Mouse (Mus musculus) embryonic facial prominence, embryonic 11.5 days (tissue): ENCODE measurements around the gene Taar7f. TPM values are rescaled to one million over a fixed set of nuclear protein-coding genes. Genes with fewer than 3 reads are reported as not detected.
"Not testable (repeated sequence)": the region's sequence is repeated elsewhere in the genome, so short reads cannot be mapped to it uniquely, and the experiment has no call there.

Experiments used
- ATAC-seq: fragments of 200-750 bp; cut with Nextera tagmentation; replicated peaks from 2 replicates; pipeline ENCODE4 v1.8.0; 2017; ENCODE audit warnings: low read depth; ENCODE audit not compliant: insufficient number of reproducible peaks, low FRiP score, low TSS enrichment
- DNase-seq: peaks from one replicate; pipeline ENCODE4 v3.0.0-alpha.2; 2015; ENCODE audit warnings: low spot score
- H3K27ac ChIP-seq: fragments of 300-500 bp; sonication (generic); replicated peaks from 2 replicates; pipeline ENCODE4 v1.5.1; 2014; ENCODE audit warnings: mild to moderate bottlenecking, low read depth, low read length, control low read depth
- H3K27me3 ChIP-seq: fragments of 300-500 bp; sonication (generic); 2 replicates; pipeline ENCODE4 v1.6.1; 2014; ENCODE audit warnings: mild to moderate bottlenecking, low read length, moderate library complexity, mixed read lengths; ENCODE audit not compliant: control insufficient read depth, insufficient read depth
- H3K36me3 ChIP-seq: fragments of 300-500 bp; sonication (generic); replicated peaks from 2 replicates; pipeline ENCODE4 v1.6.1; 2014; ENCODE audit warnings: low read depth, mild to moderate bottlenecking, low read length, moderate library complexity, mixed read lengths; ENCODE audit not compliant: control insufficient read depth, insufficient read depth
- H3K4me1 ChIP-seq: fragments of 300-500 bp; sonication (generic); 2 replicates; pipeline ENCODE4 v1.6.1; 2014; ENCODE audit warnings: low read length, mixed read lengths; ENCODE audit not compliant: control insufficient read depth, insufficient read depth
- H3K4me2 ChIP-seq: fragments of 300-500 bp; sonication (generic); 2 replicates; pipeline ENCODE4 v1.6.1; 2014; ENCODE audit warnings: low read depth, mild to moderate bottlenecking, control low read depth, low read length, moderate library complexity
- H3K4me3 ChIP-seq: fragments of 300-500 bp; sonication (generic); 2 replicates; pipeline ENCODE4 v1.5.1; 2014; ENCODE audit warnings: low read depth, low read length, control low read depth
- H3K9ac ChIP-seq: fragments of 300-500 bp; sonication (generic); replicated peaks from 2 replicates; pipeline ENCODE4 v1.6.1; 2014; ENCODE audit warnings: mild to moderate bottlenecking, control low read depth, low read length
- H3K9me3 ChIP-seq: fragments of 300-500 bp; sonication (generic); replicated peaks from 2 replicates; pipeline ENCODE4 v1.6.1; 2016; ENCODE audit warnings: mild to moderate bottlenecking, low read length, inconsistent platforms, mixed read lengths; ENCODE audit not compliant: control insufficient read depth
- WGBS: fragments of 180-500 bp; shearing (Covaris S2); extraction: QIAGEN DNeasy Blood & Tissue Kit; methylation state at CpG from one replicate; pipeline ENCODE4 v1.1.7; 2014; 5-methylcytosine and 5-hydroxymethylcytosine counted together
- polyA plus RNA-seq: library from polyadenylated mRNA; unstranded; fragments of >200 nt; fragmentation: Nextera tagmentation; extraction: Ambion mirVana; gene quantifications from 2 replicates; pipeline ENCODE4 v1.2.1, GENCODE M21; 2014

Gene Taar7f
- polyA plus RNA-seq, 1 experiment from 2014 or later: not detected

DNA sequence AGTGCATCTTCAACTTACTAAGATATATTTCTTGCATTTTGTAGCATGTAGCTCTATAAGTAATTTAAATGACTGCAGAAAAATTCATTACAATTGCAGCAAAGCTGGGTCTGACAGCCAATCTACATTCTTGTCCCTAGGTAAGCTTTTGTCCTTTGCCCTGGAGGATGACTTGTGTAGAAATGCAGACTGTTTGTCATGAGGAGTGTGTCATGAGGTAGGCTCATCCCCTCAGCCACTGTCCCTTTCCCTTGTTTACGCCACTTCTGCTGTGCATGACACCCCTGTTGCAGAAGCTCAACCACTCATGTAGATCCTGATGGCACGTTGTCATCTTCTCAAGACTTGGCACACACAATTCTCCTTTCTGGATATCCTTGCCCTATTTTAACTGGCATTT is 37.9 kb downstream of the Taar7f start:
- Histone ChIP-seq H3K27me3 (no peaks in the 10 kb centered on the region), H3K4me2 (no peak overlapping the region), H3K9me3 (no peaks in the 10 kb centered on the region), H3K4me3 (no peak overlapping the region), H3K36me3 (no peaks in the 10 kb centered on the region), H3K4me1 (no peaks in the 10 kb centered on the region), H3K9ac (no peak overlapping the region), H3K27ac (no peak overlapping the region)
- DNase-seq (no peak), ATAC-seq (no peak)
- WGBS: 93% methylated on average over 2 of the region's 2 CpGs

DNA sequence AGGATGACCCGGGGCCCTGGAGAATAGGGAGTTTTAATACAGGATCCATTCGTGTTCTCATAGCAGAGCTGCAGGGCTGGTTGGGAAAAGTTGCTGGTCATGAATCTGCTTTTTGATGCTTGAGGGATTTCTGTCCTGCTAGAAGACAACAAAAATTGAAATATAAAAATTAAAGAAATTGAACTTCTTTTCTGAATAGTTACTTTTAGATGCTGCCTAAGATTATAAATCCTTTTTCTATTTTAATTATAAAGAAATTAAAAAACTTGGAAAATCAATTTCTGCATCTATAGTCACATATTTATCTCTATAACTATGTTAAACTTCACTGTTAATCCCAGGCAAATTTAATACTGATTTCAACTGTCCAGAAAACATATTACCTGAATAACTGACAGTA is 42.9 kb downstream of the Taar7f start, which contains the start of gene Taar8b:
Gene Taar8b, minus strand, starts transcription at position 101 of the 400 bp plus-strand sequence.
- no peak for DNase-seq
- 72% methylated on average over 2 of the region's 2 CpGs for WGBS

DNA sequence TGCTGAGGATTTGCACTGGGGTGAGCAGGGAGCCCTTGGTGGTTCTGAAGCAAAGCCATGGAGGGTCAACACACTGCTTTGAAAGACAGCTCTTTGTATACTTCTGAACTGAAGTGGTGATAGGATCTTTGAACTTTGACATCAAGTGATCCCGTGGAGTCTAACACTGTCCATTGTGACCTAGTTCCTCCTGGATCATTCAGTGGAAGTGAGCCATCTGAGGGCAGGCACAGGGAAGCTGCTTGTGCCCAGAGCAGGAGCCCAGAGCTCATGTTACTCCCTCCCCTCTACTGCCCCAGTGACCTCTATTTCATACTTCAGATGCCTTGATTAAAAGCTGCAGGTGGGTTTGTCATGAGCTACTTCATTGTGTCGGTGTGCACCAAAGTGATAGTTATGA is 47.7 kb downstream of the Taar7f start:
- not testable (repeated sequence) for H3K4me1 ChIP-seq, H3K4me3 ChIP-seq, DNase-seq, ATAC-seq, H3K9me3 ChIP-seq, H3K27ac ChIP-seq, H3K4me2 ChIP-seq, H3K27me3 ChIP-seq, H3K36me3 ChIP-seq, H3K9ac ChIP-seq
- WGBS: 44% methylated on average over 2 of the region's 2 CpGs

More for the DNA sequence above, 42.9 kb downstream of the Taar7f start, which contains the start of gene Taar8b:
- ATAC-seq: no peak
- Histone ChIP-seq H3K27me3 (no peaks in the 10 kb centered on the region), H3K4me1 (no peaks in the 10 kb centered on the region), H3K27ac (no peak within 1 kb of the TSS), H3K36me3 (no peaks in the 10 kb centered on the region), H3K9ac (no peak within 1 kb of the TSS), H3K4me2 (no peak within 1 kb of the TSS), H3K4me3 (no peak within 1 kb of the TSS), H3K9me3 (no peaks in the 10 kb centered on the region)

Other genes with a start within 250 kb of the Taar7f start
- gene Vnn3, start 198.0 kb upstream of the Taar7f start, polyA plus RNA-seq: not detected in 2 replicates
- gene Vnn1, start 154.8 kb upstream of the Taar7f start, polyA plus RNA-seq: 1.4 and 1.6 TPM in 2 replicates
- gene Taar1, start 129.2 kb upstream of the Taar7f start, polyA plus RNA-seq: not detected in 2 replicates
- not detected in 2 replicates for gene Taar2, start 110.9 kb upstream of the Taar7f start, polyA plus RNA-seq
- not detected in 2 replicates for gene Taar3, start 100.0 kb upstream of the Taar7f start, polyA plus RNA-seq
- gene Taar4, start 89.0 kb upstream of the Taar7f start, polyA plus RNA-seq: not detected in 2 replicates
- gene Taar5, start 78.8 kb upstream of the Taar7f start, polyA plus RNA-seq: not detected in 2 replicates
- not detected in 2 replicates for gene Taar6, start 63.9 kb upstream of the Taar7f start, polyA plus RNA-seq
- not detected in 2 replicates for gene Taar7a, start 56.0 kb upstream of the Taar7f start, polyA plus RNA-seq
- not detected in 2 replicates for gene Taar7b, start 49.6 kb upstream of the Taar7f start, polyA plus RNA-seq
- 0.20 TPM in 1 of 2 replicates, not detected in the other for gene Taar7d, start 22.3 kb upstream of the Taar7f start, polyA plus RNA-seq
- gene Taar7e, start 11.9 kb upstream of the Taar7f start, polyA plus RNA-seq: not detected in 2 replicates
- not detected in 2 replicates for gene Taar8a, start 27.0 kb downstream of the Taar7f start, polyA plus RNA-seq
- gene Taar8b, start 42.8 kb downstream of the Taar7f start, polyA plus RNA-seq: not detected in 2 replicates
- not detected in 2 replicates for gene Taar8c, start 52.4 kb downstream of the Taar7f start, polyA plus RNA-seq
- not detected in 2 replicates for gene Taar9, start 60.0 kb downstream of the Taar7f start, polyA plus RNA-seq
- gene Stx7, start 99.8 kb downstream of the Taar7f start, polyA plus RNA-seq: 76.4 and 79.4 TPM in 2 replicates
- gene Moxd1, start 174.0 kb downstream of the Taar7f start, polyA plus RNA-seq: 16.4 and 17.2 TPM in 2 replicates